Mouse (Mus musculus): ENCODE data around the gene Ahcyl1.

The Ahcyl1 gene

DNA sequence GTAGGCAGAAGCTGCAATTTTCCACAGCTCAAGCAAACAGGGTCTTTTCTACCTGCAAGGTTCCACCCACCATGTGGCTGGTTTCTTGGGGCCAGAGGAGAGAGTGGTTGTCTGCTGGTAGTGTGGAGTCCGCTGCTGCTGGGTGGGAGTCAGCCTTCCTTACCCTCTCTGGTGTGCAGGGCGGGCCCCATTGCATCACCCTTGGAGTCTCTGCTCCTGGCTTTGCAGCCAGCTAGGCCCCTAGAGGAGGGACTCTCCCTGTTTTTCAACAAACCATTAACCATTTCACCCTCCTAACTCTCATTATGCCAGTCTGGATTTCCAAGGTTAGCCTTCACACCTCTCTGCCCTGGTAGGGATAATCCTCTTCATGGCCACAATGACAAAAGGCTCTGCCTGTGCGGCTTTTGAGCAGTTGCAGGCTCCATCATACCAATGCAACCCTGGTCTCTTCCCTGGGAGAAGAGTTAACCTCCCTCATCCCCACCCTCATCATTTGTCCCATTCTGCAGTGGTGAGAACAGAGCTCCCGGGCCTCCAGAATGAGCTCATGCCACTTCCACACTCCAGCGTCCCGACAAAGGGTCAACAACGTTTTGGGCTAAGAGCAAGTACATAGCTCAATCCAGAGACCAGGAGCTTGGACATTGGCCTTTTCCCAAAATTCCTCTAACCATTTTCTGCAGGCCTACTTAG is 7.5 kb upstream of the Ahcyl1 start:
- no peak for DNase-seq

DNA sequence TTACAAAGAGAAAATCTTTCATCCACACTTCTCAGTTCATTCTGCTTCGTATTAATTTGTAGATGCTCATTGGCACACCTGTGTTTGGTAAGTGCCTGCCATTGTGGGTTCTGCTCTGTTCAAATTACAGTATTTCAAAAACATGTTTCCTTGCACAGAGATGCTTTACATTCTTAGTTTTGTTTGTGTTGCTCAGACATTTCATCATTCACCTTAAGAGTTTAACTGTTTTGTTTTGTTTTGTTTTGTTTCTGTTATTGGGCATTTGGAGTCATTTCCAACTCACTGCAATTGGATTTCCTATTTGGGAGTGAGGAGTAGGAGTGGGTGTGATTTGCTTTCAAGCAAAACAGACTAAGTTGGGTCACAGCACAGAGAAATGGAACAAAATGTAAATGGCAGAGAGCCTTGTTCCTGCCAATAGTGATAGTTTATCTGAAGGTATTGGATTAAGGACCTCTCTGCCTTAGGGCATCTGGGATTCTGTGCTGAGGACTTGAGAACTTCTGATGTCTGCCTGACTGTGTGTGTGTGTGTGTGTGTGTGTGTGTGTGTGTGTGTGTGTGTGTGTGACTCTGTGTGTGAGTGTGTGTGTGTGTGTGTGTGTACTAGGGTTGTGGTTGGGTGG is 5.5 kb upstream of the Ahcyl1 start:
- DNase-seq, result no peak

DNA sequence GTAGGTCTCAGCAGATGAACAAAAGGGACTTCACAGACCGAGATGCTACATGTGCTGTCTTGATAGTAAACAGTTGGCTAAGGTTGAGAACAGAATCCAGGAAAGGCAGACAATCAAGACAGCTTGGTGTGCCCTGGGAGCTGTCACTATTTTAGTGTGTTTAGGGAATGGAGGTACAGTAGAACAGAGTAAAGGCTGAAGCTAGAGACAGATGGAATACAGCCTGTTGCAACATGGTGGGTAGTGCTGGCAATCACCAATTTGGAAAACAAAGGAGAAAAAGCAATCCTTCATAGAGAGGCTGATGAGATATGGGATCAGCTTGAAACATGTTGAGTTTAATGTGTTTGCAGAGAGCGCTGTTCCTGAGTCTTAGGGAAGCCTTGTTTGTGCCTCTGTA is 4.3 kb upstream of the Ahcyl1 start:
- DNase-seq, result no peak

DNA sequence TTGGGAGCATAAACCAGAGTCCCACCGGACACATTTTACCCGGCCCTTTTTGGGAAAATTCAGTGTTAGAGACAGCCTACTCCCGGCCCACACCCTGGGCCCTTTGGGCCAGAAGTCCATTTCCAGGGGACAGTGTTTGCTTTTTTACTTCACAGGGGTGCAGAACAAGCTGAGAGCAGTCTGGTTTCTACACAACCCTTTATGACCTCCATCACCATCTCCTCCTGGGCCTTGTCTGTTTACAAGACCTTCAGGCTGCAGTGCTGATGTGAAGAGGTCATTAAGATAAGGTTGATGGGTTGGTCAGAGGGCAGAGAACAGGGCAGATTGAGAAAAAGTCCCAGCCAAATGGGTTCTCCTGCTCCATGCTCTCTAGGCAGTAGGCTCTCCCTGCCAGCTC is 550 bp upstream of the Ahcyl1 start:
- peak in 1 of 2 experiments; percentile 9 for DNase-seq

DNA sequence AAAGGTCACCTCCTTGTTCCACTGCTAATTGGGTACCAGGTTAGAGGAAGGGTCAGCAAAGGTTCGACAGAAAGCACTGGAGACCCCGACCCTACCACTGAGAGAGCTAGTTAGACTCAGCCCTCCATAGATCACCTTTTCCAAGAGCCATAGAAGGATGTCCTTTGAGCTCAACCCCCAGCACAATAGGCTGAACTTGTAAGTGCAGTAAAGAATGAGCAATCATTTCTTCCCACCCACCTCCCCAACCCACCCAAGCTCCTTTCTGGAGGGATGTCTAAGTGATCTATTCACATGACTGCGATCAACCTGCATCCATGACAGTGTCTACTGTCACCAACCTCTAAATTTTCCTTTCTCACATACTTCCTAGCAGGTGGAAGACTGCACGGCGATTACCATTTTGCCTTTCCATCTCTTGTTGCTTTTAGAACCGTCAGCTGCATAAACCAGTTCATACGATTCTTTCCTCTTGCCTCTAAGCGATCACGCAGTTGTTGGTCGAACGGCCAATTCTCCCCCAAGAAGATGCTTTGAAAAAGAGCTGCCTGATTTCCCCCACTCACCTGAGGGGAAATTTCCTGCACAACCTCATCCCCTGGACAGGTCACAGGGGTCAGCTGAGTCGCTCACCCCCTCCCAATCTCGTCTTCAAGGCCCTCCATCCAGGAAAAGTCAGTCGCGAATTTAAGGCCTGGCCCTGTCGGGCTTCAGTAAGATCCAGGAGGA is 977 bp downstream of the Ahcyl1 start:
- DNase-seq, result no peak

DNA sequence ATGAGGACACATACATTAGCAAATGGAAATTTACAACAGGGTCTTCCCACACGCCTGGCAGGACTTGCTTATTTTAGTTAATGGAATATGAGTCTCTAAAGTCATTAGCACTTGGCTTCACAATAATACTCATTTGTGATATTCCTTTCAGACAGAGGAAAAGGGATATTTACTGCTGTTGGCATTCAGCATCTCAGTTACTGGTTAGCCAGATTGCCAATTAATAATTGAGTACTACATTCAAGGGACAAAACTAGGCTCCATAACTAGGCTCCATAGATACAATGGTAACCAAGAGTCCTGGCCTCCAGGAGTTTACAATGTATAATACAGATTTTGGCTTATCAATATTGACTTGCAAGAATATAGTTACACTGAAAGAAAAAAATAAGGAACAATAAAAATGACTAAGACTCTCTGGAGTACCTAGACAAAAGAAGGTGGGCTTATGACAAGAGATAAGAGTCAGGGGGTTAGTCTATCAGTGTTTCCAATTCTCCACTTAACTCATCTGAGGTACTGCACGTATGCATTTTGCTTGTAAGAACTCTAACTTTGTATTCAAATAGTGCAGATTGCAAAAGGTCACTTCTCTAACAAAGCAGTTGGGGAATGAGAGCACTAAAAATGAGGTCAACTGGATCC is 2.0 kb downstream of the Ahcyl1 start:
- DNase-seq, result no peak

DNA sequence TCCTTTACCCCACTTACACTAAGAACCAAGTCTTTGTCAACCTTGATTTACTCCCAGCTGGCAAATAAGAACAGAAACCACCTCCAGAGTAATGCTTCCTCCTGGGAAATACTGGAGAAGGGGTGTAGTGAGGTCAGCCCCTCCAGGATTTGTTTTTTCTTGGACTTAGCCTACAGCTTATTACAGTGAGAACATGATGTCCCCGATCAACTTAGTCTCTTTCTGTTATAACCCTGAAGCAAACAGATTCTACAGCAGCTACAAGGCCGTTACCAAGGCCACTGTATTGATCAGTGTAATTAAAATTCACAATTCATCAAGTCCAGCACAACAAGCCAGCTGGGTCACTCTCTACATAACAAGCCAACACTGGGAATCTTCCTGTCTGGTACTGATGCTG is 6.0 kb downstream of the Ahcyl1 start:
- DNase-seq, result no peak

DNA sequence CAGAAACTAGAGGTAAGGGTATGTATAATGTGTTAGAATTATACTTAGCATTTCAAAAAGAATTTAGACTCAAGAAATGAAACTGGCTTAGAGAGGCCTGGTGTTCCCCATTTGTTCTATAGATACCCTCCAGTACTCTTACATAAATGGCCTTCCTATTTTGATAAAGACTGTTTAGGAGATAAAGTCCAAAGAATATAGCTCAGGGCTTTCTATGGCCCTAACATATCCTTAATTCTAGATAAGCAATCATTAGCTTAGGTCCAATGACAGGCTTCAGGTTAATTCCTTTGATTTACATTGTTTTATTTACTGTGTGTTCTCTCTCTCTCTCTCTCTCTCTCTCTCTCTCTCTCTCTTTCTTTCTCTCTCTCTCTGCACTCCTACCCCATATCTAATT is 7.1 kb downstream of the Ahcyl1 start:
- no peak for DNase-seq

DNA sequence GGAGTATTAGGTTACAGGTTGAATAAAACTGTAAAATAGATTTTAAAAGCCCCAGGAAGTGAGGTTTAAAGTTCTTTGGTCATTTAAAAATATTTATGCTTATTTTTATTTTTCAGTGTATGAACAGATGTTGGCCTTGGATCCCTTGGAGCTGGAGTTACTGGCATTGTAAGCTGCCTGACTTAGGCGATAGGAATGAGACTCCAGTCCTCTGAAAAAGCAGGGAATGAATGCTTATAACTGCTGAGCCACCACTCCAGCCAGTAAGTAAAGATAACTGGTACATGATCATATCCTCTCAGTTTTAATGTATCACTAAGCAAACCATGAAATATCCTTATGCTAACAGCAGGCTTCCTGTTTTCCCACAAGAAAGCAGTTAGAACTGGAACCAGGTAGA is 8.1 kb downstream of the Ahcyl1 start:
- no peak for DNase-seq

DNA sequence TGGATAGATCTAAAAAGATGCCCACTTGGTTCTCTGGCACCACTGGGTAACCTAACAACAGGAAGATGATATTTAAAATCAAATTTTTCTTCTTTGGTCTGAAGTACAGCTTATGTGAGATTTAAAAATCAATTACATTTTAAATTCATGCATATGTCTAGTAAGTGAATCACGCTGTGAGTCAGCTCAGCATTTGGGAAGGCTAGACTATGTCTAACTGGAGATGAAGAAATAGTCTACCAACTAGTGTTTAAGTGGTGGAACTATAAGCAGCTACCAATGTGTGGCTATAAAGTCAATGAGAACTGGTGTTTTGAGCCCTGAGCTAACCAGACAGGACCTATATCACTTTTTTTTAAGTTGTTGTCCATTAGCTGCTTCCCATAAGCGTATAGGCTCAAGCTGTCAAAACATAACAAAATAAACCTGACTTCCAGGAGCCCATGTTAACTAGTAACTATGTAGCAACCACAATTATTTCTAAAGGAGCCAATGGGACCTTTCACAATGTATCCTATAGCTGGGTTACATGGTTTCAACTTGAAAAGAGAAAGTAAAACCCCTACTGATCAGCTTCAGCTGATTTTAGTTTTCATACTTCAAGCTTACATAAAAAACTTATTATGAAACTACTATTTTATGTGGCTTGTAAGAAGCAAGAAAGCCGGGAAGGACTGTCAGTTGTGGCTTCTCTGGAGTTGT is 9.9 kb downstream of the Ahcyl1 start:
- DNase-seq, result no peak

DNA sequence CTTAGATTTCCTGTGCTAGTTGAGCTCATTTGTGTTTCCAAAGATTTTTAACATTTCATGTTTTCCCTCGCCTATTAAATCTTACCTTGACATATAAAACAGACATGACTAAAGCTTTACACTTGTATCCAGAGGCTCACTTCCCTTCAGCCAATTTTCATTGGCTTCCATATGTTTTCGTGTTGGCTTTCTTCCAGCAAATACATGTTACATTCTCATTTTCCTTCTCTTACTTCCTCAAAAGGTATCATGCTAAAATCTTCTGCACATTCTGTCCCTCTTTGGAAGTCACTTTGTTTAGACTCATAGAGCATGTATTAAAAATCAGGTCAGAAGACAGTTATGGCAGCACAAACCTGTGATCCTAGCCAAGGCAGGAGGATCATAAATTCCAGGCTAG is 10.7 kb downstream of the Ahcyl1 start:
- DNase-seq, result no peak

DNA sequence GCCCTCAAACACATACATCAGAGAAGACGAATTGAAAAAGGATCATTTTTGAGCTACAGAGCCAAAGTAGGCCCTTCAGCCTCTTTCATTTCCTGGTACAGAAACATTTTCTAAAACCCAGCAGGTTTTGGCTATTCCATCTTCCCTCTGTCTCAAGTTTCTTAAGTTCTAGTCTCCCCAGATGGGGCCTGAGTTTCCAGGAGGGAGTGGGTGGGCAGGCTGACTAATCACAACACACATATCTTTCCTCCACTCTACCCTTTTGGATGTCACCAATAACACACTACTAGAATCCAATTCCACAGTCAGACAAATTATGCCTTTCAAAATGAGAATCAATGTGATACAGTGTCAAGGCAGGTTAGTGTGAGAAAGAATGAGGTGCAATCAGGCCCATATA is 12.8 kb downstream of the Ahcyl1 start:
- DNase-seq, result no peak

DNA sequence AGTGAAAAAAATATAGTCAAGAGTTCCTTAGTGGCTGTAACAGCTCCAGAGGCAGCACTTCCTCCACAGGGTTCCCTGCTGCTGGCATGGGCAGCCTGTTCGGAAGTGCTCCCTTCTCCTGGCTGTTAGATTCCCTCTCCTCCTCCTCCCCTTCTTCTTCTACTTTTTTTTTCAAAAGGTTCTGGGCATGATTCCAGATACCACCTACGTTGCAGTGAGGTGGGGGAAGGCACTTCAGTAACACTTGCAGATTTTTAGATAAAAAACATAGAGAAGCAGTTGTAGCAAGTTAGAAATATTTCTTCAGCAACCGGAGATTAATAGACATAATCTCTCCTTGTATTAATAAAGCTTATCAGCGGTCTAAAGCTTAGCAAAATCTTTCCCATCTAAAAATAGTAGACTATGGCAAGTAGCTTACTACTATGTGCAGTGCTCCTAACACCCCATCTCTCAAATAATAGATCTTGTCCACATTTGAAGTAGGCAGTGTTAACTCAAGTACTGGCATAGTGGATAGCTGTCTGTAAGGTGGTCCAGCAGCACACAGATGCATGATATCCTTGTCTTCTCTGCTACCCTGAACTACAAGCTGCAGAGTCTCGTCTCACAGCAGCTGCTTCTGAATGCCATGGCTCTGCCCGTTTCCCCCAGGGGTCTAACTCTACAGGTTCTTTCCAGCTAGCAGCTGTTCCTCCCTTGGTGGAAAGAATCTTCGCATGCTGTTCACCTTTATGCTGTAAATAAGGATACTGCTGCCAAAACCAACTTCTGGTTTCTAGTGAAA is 15.4 kb downstream of the Ahcyl1 start:
- peak in 1 of 2 experiments; percentile 25 for DNase-seq

DNA sequence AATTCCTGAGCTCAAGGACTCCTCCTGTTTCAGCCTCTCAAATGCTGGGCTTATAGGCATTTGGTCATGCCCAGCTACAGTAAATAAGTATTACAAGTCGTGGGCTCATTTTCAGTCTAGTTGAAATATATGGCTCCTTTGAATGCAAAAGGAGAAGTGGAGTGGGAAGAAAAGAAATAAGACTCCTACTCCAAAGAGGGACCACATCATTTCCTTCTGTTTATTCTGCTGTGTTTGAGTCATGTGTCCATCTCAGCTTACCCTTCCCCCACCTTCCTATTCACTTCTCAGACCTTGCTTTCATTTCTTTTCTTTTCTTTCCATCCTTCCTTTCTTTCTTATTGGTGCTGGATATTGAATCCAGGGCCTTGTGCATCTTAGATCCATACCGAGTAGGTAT is 24.9 kb downstream of the Ahcyl1 start:
- no peak for DNase-seq

DNA sequence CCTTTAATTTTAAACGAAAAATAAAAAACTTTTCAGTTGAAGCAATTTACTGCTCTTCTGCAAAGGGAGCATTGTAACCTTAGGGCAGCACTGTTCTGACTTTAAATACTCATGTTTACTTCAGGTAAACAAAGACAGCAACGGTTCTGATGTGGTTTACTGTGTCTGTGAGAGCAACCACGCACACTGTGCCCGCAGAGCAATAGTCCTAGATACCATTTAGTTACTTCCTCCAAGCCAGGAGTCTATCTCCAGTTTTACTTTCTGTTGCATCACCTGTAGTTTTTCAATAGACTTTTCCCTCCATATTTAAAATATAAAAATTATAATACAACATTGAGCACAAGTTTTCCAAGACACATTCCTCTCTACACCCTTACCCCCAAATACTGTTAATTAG is 25.9 kb downstream of the Ahcyl1 start:
- DNase-seq, result no peak

DNA sequence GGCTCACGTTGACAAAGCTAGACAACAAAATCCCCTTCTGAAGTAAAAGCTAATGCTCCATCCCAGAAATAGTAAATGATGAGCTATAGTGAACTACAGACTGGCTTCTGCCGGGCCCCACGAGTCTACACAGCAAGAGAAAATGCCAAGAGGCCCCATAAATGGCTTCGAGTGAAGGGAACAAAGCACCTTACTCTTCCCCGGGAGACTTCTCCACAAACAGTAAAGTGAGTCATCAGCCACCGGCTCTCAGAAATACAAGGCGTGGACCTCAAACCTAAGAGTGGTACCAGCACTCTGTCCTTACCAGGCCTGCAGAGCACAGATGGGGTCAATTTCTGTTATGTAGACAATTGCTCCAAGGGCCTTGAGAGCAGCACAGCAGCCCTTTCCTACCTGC is 27.6 kb downstream of the Ahcyl1 start:
- DNase-seq, result no peak

DNA sequence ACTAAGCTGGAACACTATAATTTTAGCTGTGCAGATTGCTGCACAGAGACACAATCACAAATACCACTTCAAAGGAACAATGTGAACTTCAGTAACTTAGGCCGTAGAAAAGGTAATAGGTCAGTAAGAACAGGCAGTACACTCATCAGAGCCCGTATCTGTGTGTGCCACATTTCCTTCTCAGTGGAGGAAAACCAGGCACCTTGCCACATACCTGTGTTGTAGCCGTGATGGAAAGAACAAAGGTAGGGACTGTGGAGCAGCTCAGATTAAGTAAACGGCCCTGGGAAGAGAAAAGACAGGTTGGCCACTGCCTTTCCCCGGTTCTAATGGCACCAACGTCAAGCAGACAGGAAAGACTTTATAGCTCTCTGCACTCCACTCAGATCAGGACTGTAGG is 28.9 kb downstream of the Ahcyl1 start:
- DNase-seq, result no peak

DNA sequence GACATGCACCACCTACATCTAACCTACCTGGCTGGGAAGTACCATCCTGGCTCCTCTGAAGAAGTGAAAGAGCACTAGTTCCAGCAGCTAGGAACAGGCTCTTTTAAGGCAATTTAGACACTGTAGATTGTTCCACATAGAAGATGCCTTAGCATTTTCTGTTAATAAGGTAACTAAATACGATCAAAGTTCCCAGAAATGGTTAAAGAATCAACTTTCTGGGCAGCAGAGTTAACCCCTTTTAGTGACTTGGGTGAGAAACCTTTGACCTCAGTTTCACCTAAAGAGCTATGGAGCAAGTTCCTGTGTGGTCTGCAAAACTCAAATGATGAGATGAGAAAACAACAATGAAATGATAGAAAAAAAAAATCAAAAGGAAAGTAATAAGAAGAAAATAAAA is 31.7 kb downstream of the Ahcyl1 start:
- no peak for DNase-seq

DNA sequence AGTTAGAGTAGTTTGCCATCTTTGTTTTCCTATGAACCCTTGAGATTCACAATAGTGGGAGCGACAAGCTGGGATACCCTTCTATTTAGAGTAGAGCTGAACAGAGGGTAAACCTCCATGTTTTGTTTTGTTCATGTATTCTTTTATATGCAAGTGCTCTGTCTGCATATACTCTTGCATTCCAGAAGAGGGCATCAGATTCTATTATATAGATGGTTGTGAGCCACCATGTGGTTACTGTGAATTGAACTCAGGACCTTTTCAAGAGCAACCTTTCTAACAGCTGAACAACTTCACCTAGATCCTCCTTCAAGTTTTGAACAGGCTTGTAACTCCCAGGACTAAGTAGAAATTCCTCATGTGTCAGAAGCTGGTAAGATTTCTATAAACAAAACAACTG is 37.4 kb downstream of the Ahcyl1 start:
- DNase-seq, result no peak

DNA sequence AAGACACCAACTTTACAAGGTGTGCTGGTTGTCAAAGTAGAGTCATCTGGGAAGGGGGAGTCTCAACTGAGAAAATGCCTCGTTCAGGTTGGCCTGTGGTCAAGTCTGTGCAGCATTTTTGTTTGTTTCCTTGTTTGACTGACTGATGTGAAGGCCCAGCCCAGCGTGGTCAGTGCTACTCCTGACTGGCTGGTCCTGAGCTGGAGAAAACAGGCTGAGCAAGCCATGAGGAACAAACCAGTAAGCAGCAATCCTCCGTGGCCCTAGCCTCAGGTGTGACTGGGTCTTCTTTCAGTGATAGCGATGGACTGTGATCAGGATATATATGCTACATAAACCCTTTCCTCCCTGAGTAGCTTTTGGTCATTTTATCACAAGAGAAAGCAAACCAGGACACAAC is 39.5 kb downstream of the Ahcyl1 start:
- no peak for DNase-seq

DNA sequence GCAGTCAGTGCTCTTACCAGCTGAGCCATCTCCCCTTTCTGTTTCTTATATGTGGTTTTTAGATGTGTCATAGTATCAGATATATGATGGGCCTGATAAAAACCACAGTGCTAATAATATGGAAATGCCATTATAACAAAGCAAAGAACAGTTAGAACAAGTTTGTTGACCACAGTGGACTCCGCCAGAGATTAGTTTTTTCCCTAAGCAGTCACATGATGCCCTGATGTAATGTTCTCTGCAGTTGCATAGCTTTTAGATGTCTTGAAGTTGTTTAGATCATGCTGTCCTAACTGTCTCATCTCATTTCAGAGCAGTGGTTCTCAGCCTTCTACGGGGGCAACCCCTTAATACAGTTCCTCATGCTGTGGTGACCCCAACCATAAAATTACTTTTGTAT is 40.2 kb downstream of the Ahcyl1 start:
- DNase-seq, result no peak

DNA sequence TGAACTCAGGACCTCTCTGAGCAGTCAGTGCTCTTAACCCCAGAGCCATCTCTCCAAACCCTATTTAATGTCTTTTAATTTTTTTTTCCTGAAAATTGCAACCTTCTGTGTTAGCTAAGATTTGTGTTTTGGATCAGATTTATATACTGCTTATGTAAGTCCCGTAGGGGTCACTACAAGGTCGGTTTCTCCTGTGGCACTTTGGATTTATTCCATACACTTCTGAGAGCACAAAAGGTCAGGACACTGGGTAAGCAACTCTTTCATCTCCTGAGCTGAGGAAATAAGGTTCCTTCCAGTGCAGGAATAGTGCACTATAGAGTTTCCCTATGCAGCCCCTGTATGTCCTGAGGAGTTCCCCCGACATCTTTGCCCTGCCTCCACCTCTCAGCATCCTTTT is 40.9 kb downstream of the Ahcyl1 start:
- no peak for DNase-seq

Measured in cerebellum, postnatal 36 days (tissue).